Mouse (Mus musculus): ENCODE results near the gene Scn9a.

Scn9a gene

DNA sequence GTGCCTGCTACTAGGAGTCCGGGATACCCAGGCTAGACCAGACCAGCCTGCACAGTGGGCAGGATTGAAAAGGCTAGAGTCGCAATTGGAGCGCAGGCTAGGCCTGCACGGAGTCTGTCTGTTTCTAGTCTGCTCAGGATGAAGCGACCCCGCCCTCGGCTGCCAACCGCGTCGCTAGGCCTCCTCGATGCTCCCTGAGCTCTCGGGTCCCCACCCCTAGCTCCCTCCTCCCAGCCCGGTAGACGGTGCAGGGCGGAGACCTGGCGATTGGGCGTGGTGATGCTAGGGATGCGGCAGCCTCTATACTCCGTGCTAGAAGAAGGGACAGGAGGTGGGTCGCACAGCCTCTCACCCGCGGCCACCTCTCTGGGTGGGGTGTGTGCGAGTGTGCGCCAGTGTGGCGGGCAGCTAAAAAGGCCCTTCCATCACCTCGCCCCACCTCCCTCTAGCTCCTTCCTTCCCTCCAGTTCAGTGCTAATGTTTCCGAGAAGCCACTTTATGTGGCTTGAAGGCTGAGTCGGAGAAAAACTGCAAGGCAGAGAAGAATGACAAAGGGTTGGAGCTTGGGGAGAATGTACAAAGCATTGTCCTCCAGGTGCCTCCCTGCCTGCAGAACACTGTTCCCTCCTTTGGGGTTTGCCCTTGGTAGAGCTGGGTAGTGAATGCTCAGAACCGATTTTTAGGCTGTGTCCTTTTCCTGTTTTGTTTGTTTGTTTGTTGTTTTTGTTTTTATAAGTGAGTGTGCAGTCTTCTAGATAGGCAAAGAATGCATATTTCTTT is at the start of gene Scn9a:
Gene Scn9a (minus strand): TSS at position 383 of the 780 bp plus-strand sequence.
- peak; percentile 42 for DNase-seq (ENCODE audit: low read depth, low spot score)

DNA sequence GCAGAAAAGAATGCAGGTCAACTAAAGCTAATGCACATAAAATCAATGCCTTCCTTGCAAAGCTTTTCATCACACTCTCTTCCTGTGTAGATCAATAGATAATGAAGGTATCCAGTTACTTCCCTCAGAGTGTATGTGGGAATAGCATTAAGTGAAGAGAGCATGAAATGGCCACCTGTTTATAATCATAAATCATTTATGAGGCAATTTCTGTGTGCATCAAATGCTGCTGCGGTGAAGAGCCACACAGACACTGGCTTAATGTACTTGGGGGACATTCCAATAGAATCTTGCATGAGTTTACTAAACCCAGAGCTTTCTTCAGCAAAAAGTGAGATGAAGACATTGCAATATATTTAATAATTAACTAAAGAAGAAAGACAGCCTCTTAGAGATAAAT is 27.2 kb upstream of the Scn9a start:
- no peak for DNase-seq (ENCODE audit: low read depth, low spot score)

GRCm38 (mm10) chr2:66656430-66656829 is 21.7 kb upstream of the Scn9a start:
- no peak for DNase-seq (ENCODE audit: low read depth, low spot score)

DNA sequence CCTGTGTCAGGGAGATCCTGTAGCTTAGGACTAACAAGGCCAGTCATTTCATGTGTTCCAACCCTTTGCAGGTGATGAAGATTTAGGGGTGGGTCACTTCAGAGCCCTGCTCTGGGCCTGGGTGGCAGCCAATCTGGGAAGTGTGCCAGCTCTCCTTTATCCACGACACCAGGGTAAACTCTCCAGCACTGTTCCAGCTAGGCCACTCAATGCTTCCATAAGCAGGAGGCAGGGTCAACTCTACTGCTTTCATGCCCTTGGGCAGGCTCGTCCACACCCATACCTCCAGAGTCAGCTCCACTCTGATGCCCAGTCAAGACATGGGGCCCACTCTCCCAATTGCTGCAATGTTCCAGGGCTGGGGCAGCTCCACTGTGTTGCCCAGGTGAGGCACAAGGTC is 20.7 kb upstream of the Scn9a start:
- no peak for DNase-seq (ENCODE audit: low read depth, low spot score)

DNA sequence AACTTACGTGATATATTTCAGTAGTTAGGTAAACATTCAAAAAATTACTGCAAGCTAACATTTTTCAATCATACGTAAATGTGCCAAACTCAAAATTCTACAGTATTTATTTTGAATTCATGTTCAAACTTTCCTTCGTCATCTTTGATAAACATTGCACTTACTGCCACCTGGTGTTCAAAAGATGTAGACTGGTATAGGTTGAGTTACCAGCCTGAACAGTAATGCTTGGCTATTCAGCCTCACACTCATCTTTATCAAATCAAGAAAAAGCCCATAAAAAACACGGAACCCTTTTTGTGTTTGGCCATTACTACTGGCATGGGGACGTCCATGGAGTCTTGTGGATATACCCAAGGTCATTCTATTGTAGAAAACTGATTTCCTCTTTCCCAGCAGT is 9.6 kb upstream of the Scn9a start:
- DNase-seq (ENCODE audit: low read depth, low spot score) = peak; percentile 32

GRCm38 (mm10) chr2:66632728-66633127 is 2.0 kb downstream of the Scn9a start:
- DNase-seq (ENCODE audit: low read depth, low spot score) = no peak

GRCm38 (mm10) chr2:66611091-66611490 is 23.7 kb downstream of the Scn9a start:
- DNase-seq (ENCODE audit: low read depth, low spot score) = no peak

DNA sequence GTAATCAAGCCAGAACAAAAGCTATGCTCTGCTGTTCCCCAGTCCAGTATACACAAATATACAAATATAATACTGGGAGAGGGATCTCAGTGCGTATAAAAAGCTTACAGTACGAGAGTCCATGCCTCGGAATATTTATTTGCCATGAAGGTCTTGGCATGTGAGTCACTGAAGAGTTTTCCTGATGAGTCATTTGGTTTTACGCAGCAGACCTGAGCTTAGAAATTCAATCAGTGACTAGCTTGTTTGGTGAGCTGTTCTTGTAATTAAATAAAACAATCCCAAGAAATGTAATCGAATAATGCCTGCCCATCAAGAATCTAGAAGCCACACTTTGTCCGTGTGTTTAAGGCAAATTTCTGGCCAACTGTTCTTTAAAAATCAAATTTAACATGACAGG is 37.4 kb downstream of the Scn9a start:
- no peak for DNase-seq (ENCODE audit: low read depth, low spot score)

DNA sequence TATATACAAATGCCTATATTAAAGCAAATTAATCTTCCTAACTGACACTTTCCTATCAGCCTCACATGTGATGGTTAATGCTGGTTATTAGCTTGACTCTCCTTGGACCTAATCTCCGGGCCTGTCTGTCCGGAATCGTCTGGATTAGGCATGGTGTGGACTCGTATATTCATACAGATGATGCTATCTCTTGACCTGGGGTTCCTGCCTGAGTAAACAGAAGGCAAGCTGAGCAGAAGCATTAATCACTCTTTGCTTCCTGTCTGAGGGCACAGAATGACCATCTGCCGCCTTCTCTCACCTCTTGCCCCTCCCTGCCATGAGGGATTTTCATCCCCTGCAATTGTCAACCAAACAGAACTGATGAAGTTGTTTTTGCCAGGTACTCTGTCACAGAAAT is 38.6 kb downstream of the Scn9a start:
- DNase-seq (ENCODE audit: low read depth, low spot score) = no peak

DNA sequence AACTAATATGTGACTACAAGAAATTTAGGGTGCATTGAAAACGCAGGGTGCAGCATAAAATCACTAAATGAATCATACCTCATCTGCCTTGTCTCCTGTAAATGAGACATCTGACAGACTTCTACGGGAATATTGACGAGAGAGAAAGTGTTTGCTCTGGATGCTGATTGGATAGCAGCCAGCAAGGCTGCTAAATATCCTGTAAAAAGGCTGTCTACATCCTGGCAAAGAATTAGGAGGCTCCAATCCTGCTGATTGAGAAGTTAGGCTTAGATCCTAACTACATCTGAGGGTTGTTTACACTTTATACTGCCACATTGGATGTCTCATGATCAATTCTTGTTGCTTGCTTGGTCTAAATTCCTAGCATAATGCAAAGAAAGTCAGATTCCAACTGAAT is 44.6 kb downstream of the Scn9a start:
- DNase-seq (ENCODE audit: low read depth, low spot score) = no peak

DNA sequence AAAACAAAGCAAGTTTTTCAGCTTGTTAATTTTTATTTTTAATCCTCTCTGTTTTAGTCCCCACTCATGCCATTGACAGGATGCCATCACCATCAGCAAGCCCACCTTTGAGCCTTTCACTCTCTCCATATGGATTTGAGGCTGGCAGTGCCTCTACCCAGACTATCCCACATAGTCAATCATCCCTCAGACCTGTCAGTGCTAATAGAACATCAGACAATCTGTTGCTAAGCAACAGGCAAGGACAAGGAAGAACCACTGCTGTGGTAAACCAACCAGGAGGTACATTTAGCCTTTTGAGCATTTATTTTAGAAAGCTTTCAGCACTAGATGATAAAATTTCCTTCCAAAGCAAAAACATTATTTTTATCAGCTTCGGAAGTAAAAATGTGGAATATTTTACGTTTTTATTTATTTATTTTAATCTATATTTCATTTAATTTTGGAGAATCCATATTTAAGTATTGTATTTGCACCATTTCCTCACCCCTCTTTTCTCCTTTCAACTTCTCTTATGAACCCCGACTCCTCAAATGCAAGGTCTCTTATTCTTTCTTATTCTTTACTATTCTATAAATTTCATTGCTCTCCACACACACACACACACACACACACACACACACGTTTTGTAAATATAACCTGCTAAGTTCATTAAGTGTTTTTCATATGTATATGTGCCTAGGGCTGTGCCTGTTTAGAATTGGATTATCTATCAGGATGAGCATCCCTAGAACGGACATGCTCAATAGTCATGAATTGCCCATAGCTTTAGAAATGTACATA is 54.5 kb downstream of the Scn9a start:
- DNase-seq (ENCODE audit: low read depth, low spot score) = peak; percentile 26

DNA sequence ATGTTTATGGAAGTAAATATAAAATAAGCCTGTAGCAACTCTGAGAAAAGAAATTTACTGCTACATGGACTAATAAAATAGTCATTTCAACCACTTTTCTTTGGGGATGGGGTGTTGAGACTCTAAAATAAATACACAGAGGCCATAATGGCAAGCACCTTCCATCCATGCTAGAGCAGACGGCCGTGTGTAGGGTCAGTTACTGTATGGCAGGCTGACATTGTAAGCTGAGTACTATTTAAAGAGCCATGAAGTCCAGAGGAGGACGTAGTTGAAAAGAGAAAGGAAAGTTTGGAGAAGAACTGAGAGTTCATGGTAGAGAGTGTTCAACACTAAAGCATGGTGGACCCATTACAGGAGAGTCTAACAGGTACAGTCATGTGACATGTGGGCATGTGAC is 86.5 kb downstream of the Scn9a start:
- no peak for DNase-seq (ENCODE audit: low read depth, low spot score)

DNA sequence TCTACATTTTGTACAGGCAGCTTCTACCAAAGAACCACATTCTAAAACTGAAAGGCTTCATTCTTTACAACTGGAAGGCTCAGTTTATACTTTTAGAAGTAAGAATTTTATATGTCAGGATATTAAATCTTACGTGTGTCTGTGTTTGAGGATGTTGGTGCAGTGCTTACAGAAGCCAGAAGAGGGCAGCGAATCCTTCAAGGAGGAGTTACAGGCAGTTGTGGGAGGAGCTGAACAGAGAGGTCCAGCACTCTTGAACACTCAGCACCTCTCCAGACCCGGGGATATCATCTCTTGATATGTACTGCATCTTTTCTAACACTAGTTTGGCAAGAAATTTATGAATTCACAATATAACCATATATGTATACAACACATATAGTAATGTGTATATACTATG is 114.8 kb downstream of the Scn9a start:
- no peak for DNase-seq (ENCODE audit: low read depth, low spot score)

DNA sequence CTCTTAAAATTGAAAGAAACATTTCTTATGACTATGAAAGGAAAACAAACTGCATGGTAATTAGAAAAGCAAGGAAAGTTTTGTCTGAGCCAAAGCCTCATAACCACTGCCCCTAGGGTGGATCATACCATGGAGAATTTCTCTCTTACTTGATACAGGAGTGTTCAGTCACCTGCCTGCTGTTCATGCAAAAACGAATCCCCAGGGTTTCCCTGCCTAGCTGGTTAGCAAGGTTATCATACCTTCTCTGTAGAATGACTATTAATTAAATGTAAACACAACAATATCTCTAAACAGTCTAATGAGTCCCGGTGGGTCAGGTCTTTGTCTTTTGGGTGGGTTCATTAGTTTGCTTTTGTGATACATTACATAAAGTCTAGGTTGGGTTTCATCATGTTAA is 123.3 kb downstream of the Scn9a start:
- no peak for DNase-seq (ENCODE audit: low read depth, low spot score)

GRCm38 (mm10) chr2:66508032-66508431 is 126.7 kb downstream of the Scn9a start:
- no peak for DNase-seq (ENCODE audit: low read depth, low spot score)

- DNase-seq (ENCODE audit: low read depth, low spot score) = no peak
Measured at GRCm38 (mm10) chr2:66507616-66508015, 127.1 kb downstream of the Scn9a start.

DNA sequence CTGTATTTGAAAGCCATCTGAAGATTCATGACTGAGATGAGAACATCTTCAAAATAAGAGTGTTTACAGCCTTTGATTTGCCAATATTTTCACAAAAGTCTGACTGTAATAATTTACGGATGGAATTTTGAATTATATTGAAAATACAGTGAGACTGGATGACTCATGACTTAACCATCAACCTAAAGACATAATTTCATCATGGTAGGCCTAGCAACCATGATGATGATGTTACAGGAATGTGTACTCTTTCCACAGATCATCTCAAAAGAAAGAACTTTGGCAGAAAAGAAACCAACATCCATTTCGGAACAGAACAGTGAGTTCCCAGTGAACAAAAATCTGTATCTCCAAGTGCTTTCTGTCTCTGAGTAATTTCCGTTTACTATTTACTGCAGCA is 132.6 kb downstream of the Scn9a start:
- no peak for DNase-seq (ENCODE audit: low read depth, low spot score)

GRCm38 (mm10) chr2:66494556-66494955 is 140.2 kb downstream of the Scn9a start:
- peak; percentile 12 for DNase-seq (ENCODE audit: low read depth, low spot score)

- no peak for DNase-seq (ENCODE audit: low read depth, low spot score)
Measured at GRCm38 (mm10) chr2:66478395-66478794, 156.4 kb downstream of the Scn9a start.

DNA sequence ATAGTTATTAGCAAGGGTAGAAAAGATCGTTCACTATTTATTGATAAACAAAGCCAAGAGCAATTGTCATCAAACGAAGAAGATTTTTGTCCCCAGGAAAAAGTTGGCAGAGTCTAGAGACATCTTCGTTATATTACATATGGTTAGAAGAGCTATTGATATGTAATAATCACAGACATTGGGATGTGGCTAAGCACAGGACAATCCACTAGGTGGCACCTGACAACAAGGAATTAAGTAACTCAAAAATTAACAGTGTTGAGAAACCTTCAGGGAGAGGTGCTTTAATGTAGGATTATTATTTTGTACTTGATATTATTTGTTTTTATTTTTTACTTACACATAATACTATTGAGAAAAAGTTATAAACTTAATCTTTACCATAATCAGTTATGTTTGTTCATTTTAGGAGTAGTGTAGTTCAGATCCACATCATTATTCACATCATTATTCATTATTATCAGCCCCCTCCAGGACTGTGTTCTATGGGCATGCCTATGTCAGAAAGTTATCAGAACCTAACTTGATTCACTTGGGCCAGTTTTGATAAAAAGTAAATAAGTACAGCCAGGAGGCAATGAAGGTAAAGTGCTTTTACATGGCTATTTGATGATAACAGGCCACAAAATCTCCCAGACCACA is 161.5 kb downstream of the Scn9a start:
- DNase-seq (ENCODE audit: low read depth, low spot score) = peak; percentile 20

GRCm38 (mm10) chr2:66465484-66465883 is 169.3 kb downstream of the Scn9a start:
- no peak for DNase-seq (ENCODE audit: low read depth, low spot score)

DNA sequence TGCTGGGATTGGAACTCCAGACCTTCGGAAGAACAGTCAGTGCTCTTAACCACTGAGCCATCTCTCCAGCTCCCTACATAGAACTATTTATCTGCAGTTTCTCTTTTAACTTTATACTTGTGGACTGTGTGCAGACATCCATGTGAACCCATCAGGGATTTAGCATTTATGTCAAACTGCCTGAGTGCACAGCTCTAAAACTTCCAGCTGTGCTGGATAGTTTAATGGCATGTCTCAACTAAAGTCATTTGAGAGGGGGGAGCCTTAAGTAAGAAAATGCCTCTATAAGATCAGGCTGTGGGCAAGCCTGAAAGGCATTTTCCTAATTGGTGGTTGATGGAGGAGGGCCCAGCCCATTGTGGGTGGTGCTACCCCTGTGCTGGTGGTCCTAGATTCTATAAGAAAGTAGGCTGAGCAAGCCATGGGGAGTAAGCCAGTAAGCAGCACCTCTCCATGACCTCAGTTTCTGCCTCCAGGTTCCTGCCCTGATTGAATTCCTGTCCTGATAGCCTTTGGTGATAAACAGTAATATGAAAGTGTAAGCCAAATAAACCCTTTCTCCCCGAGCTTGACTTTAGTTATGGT is 169.8 kb downstream of the Scn9a start:
- DNase-seq (ENCODE audit: low read depth, low spot score) = no peak
